Mouse (Mus musculus): ENCODE measurements at regions not wholly inside any gene's neighbourhood (a gene's known extent, or its start where the extent isn't known, plus 50 kb on each side); places are given as distances from the start of the nearest gene placed in this dataset.

DNA sequence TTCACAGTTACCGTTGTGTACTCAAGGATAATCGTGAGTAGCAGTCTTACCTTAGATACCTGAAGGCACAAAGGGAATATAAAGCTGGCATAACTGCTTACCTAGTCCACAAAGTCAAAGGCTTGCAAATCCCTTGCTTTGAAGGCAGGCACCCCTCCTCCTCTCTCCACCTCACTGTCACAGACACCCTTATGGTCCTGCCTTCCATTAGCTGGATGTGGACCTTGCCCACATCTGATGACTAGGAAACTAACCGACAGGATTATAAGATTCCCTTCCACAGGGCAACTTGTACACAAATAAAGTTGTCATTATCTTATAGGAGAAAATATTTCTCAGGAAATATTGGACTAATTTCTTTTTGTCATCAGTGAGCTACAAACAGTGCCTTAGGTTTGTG is 114.4 kb upstream of the Atp2b1 start:
- TF ChIP-seq CTCF (IDR thresholded peaks at IDR 0.05; ENCODE audit: borderline replicate concordance, insufficient read depth, low read depth, low read length) (no peak), POLR2A (IDR thresholded peaks at IDR 0.05; ENCODE audit: borderline replicate concordance, insufficient read depth, low read length) (no peak)

Measured in cerebellum, adult 2 months (tissue).